Mouse (Mus musculus) heart, embryonic 15.5 days (tissue): Measurements from ENCODE around the gene Ctsc. TPM values are rescaled to one million over a fixed set of nuclear protein-coding genes. Genes with fewer than 3 reads are reported as not detected.
"Not testable (repeated sequence)": the region's sequence is repeated elsewhere in the genome, so short reads cannot be mapped to it uniquely, and the experiment has no call there.

ENCODE experiments used
- ATAC-seq: fragments of 200-750 bp; cut with Nextera tagmentation; replicated peaks from 2 replicates; pipeline ENCODE4 v1.8.0; 2017; ENCODE audit warnings: low read depth, moderate TSS enrichment; ENCODE audit not compliant: insufficient number of reproducible peaks, insufficient read depth, low FRiP score
- H3K27ac ChIP-seq: fragments of 300-500 bp; sonication (generic); 2 replicates; pipeline ENCODE4 v1.5.1; 2015; ENCODE audit warnings: mild to moderate bottlenecking, inconsistent platforms
- H3K27me3 ChIP-seq: fragments of 300-500 bp; sonication (generic); 2 replicates; pipeline ENCODE4 v1.6.1; 2015; ENCODE audit warnings: inconsistent platforms
- H3K36me3 ChIP-seq: fragments of 300-500 bp; sonication (generic); 2 replicates; pipeline ENCODE4 v1.6.1; 2015; ENCODE audit warnings: mild to moderate bottlenecking, inconsistent platforms
- H3K4me1 ChIP-seq: fragments of 300-500 bp; sonication (generic); replicated peaks from 2 replicates; pipeline ENCODE4 v1.6.1; 2015; ENCODE audit warnings: inconsistent platforms
- H3K4me2 ChIP-seq: fragments of 300-500 bp; sonication (generic); 2 replicates; pipeline ENCODE4 v1.6.1; 2015; ENCODE audit warnings: inconsistent platforms, mild to moderate bottlenecking, moderate library complexity
- H3K4me3 ChIP-seq: fragments of 300-500 bp; sonication (generic); 2 replicates; pipeline ENCODE4 v1.5.1; 2015; ENCODE audit warnings: mild to moderate bottlenecking, inconsistent platforms
- H3K9ac ChIP-seq: fragments of 300-500 bp; sonication (generic); 2 replicates; pipeline ENCODE4 v1.6.1; 2015; ENCODE audit warnings: mild to moderate bottlenecking, inconsistent platforms
- H3K9me3 ChIP-seq: fragments of 300-500 bp; sonication (generic); replicated peaks from 2 replicates; pipeline ENCODE4 v1.6.1; 2016; ENCODE audit warnings: inconsistent platforms
- WGBS: fragments of 180-500 bp; shearing (Covaris S2); methylation state at CpG from one replicate; pipeline ENCODE4 v1.1.7; 2015; ENCODE audit warnings: mixed read lengths; 5-methylcytosine and 5-hydroxymethylcytosine counted together
- polyA plus RNA-seq: library from polyadenylated mRNA; unstranded; fragments of >200 nt; fragmentation: Nextera tagmentation; extraction: Ambion mirVana; gene quantifications from 2 replicates; pipeline ENCODE4 v1.2.1, GENCODE M21; 2015

The Ctsc gene
- 35.6 and 50.5 TPM in 2 replicates for polyA plus RNA-seq

GRCm38 (mm10) chr7:88277858-88278627, at the start of gene Ctsc:
TSS of gene Ctsc (plus strand) at chr7:88278085.
- peak within 1 kb of the TSS; percentile 78 for H3K27ac ChIP-seq
- H3K9ac ChIP-seq = peak within 1 kb of the TSS; percentile 72
- 1% methylated on average over 34 of the region's 34 CpGs for WGBS

DNA sequence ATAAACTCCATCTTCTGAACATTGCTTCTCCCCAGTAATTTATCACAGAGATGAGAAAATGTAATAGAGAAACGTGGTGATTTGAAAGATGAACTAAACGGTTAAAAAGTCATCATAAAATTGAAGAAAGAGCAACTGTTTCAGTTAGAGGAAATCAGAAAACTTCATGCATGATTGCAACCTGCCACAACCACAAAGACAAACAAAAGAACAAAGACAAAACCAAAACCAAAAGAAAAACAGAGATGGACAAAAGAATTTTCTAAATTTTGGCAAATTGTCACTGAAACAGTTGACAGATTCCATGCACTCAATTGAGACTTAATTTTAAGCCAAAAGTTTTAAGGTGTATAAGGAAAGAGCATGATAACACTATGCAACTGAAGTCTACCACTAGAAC, 48.8 kb upstream of the Ctsc start:
- Histone ChIP-seq H3K4me2 (no peak overlapping the region), H3K36me3 (no peaks in the 10 kb centered on the region), H3K27ac (no peak overlapping the region), H3K9me3 (no peaks in the 10 kb centered on the region), H3K4me3 (no peak overlapping the region), H3K9ac (no peak overlapping the region), H3K27me3 (no peaks in the 10 kb centered on the region), H3K4me1 (no peaks in the 10 kb centered on the region)
- 52% methylated on average over 2 of the region's 2 CpGs for WGBS
- ATAC-seq = no peak

More at GRCm38 (mm10) chr7:88277858-88278627, at the start of gene Ctsc:
- Histone ChIP-seq H3K36me3 (no peaks in the 10 kb centered on the region), H3K4me1 (peaks cover 12% of the 10 kb centered on the region), H3K27me3 (no peaks in the 10 kb centered on the region), H3K4me3 (peak within 1 kb of the TSS; percentile 73), H3K9me3 (no peaks in the 10 kb centered on the region), H3K4me2 (peak within 1 kb of the TSS; percentile 94)
- peak; percentile 91 for ATAC-seq

GRCm38 (mm10) chr7:88230121-88230520, 47.8 kb upstream of the Ctsc start:
- Histone ChIP-seq H3K4me1 (no peaks in the 10 kb centered on the region), H3K27me3 (no peaks in the 10 kb centered on the region), H3K4me3 (no peak overlapping the region), H3K36me3 (no peaks in the 10 kb centered on the region), H3K27ac (no peak overlapping the region), H3K9ac (no peak overlapping the region), H3K4me2 (no peak overlapping the region), H3K9me3 (no peaks in the 10 kb centered on the region)
- WGBS = 80% methylated on average over 4 of the region's 4 CpGs
- ATAC-seq = no peak

DNA sequence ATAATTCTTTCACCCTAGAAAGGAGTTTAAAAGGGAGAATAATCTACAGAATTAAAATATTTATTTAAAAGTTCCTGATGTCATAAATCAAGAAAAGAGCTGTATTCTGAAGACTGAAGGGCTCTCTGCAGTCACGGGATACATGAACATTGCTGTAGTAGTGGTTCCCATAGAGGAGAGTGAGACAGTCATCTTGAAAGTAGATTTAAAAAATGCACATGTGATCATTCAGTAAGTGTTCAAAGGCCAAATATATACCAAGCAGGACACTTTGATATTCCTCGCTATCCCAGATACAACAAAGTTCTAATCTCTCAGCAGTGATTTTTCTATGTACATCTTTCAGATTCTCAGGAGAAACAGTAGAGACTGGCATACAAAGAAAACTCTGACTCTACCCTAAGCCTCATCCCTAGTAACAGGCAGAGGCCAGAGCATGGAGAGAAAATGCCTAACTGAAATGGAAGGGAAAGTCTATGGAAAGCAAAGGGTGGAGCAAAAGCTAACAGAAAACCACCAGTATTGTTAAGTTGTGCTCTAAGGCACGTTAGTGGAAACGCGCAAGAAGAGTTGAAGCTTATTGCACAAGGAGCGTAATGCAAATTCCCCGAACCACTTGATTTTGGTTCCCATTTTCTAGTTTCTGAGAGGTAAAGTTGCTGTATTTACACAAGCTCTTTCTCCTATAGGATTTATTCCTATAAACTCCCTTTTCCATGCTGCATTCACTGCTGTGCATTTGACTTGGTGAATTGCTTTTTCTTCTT, 46.9 kb upstream of the Ctsc start:
- ATAC-seq = no peak
- H3K36me3 ChIP-seq = no peaks in the 10 kb centered on the region
- H3K27ac ChIP-seq = no peak overlapping the region
- H3K9ac ChIP-seq = no peak overlapping the region
- no peaks in the 10 kb centered on the region for H3K27me3 ChIP-seq
- no peaks in the 10 kb centered on the region for H3K9me3 ChIP-seq
- no peaks in the 10 kb centered on the region for H3K4me1 ChIP-seq
- 85% methylated on average over 7 of the region's 7 CpGs for WGBS
- no peak overlapping the region for H3K4me3 ChIP-seq
- H3K4me2 ChIP-seq = no peak overlapping the region

DNA sequence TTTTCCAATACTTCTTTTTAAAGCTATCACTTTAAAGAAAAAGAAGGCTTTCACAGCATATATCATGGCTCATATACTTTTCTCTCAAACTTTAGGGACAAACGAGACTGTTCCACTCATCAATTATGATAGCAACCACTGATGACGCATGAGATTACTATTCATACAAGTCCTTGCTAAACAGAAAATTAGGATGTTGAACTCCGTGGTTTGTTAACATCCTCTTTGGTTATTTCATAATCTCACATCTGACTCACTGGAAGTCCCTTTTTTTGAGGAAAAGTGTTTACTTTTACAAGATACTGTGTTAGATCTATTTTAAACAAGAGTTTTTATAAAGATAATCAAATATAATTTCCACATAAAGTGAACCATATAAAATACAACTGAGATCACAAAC, 34.8 kb upstream of the Ctsc start:
- Histone ChIP-seq H3K4me2 (no peak overlapping the region), H3K27me3 (no peaks in the 10 kb centered on the region), H3K27ac (no peak overlapping the region), H3K4me3 (no peak overlapping the region), H3K4me1 (no peaks in the 10 kb centered on the region), H3K36me3 (no peaks in the 10 kb centered on the region), H3K9me3 (no peaks in the 10 kb centered on the region), H3K9ac (no peak overlapping the region)
- no peak for ATAC-seq
- WGBS = 60% methylated on average over 3 of the region's 3 CpGs

GRCm38 (mm10) chr7:88244462-88244861, 33.4 kb upstream of the Ctsc start:
- H3K4me3 ChIP-seq = no peak overlapping the region
- no peak overlapping the region for H3K4me2 ChIP-seq
- H3K9ac ChIP-seq = no peak overlapping the region
- no peaks in the 10 kb centered on the region for H3K4me1 ChIP-seq
- no peak overlapping the region for H3K27ac ChIP-seq
- no peak for ATAC-seq
- no peaks in the 10 kb centered on the region for H3K27me3 ChIP-seq
- H3K36me3 ChIP-seq = no peaks in the 10 kb centered on the region
- H3K9me3 ChIP-seq = no peaks in the 10 kb centered on the region

DNA sequence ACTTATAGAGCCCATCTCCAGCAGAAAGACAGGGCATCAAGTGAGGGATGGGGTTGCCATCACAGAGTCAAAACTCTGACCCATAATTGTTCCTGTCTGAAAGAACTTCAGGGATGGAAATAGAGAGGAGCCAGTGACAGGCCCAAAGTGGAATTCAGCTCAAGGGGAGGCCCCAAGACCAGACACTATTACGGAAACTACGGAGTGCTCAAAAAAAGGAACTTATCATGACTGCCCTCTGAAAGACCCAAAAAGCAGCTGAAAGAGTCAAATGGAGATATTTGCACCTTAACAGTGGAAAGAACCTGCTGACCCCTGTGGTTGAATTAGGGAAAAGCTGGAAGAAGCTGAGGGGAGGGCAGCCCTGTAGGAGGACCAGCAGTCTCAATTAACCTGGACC, 27.5 kb upstream of the Ctsc start:
- not testable (repeated sequence) for H3K36me3 ChIP-seq, H3K9ac ChIP-seq, H3K4me3 ChIP-seq, H3K27me3 ChIP-seq, H3K4me1 ChIP-seq, H3K4me2 ChIP-seq, H3K27ac ChIP-seq, ATAC-seq, H3K9me3 ChIP-seq
- 72% methylated on average over 2 of the region's 2 CpGs for WGBS

DNA sequence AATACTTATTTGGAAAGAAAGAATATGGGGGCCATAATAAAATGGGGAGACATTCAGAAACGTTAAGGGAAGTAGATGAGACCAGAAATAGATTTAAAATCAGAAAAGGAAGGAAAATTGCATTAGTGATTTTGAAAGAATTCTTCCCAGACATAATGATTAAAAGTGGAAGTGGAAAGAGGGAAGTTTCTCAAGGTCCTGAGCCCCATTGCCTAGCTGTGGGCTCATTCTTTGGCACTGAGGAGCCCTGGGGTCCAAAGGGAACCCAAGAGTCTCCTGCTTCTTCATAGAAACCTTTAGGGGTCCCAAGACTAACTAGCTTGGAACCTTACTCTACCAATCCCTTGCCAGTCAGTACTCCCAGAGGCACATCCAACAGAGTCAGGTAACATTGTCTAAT, 26.4 kb upstream of the Ctsc start:
- H3K36me3 ChIP-seq = no peaks in the 10 kb centered on the region
- H3K4me3 ChIP-seq = no peak overlapping the region
- H3K9ac ChIP-seq = no peak overlapping the region
- no peaks in the 10 kb centered on the region for H3K27me3 ChIP-seq
- H3K4me1 ChIP-seq = no peaks in the 10 kb centered on the region
- WGBS = 33% methylated on average over 1 of the region's 1 CpGs
- H3K27ac ChIP-seq = no peak overlapping the region
- no peak overlapping the region for H3K4me2 ChIP-seq
- ATAC-seq = no peak
- H3K9me3 ChIP-seq = no peaks in the 10 kb centered on the region

DNA sequence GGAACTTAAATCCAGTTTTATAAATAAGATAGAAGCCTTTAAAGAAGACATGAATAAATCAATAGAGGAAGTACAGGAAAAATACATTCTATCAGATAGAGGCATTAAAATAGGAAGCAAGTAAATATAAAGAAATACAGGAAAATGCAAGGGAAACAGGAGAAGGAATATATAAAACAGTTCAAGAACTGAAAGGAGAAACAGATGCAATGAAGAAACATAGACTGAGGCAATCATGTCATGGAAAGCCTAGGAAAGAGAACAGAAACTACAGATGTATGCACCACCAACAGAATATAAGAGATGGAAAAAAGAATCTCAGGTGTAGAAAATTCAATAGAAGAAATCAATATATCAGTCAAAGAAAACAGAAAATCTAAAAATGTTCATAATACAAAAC, 25.8 kb upstream of the Ctsc start:
- H3K4me2 ChIP-seq = no peak overlapping the region
- no peaks in the 10 kb centered on the region for H3K27me3 ChIP-seq
- no peak overlapping the region for H3K4me3 ChIP-seq
- no peak for ATAC-seq
- H3K27ac ChIP-seq = no peak overlapping the region
- no peaks in the 10 kb centered on the region for H3K36me3 ChIP-seq
- H3K9ac ChIP-seq = no peak overlapping the region
- H3K9me3 ChIP-seq = no peaks in the 10 kb centered on the region
- no peaks in the 10 kb centered on the region for H3K4me1 ChIP-seq

DNA sequence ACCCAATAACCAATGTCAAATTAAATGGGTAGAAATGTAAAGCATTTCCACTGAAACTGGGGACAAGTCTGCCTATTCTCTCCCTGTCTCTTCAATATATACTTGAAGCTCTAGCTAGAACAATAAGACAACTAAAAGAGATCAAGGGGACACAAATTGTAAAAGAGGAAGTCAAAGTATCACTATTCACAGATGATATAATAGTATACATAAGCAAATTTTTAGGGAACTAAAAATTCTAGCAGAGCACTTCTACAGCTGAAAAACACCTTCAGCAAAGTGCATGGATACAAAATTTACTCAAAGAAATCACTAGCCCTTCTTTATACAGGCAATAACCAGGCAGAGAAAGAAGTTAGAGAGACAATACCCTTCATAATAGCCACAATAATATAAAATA, 23.0 kb upstream of the Ctsc start:
- H3K27ac ChIP-seq = no peak overlapping the region
- H3K27me3 ChIP-seq = no peaks in the 10 kb centered on the region
- H3K4me2 ChIP-seq = no peak overlapping the region
- H3K4me1 ChIP-seq = no peaks in the 10 kb centered on the region
- H3K9ac ChIP-seq = no peak overlapping the region
- ATAC-seq = no peak
- H3K4me3 ChIP-seq = no peak overlapping the region
- H3K9me3 ChIP-seq = no peaks in the 10 kb centered on the region
- no peaks in the 10 kb centered on the region for H3K36me3 ChIP-seq

DNA sequence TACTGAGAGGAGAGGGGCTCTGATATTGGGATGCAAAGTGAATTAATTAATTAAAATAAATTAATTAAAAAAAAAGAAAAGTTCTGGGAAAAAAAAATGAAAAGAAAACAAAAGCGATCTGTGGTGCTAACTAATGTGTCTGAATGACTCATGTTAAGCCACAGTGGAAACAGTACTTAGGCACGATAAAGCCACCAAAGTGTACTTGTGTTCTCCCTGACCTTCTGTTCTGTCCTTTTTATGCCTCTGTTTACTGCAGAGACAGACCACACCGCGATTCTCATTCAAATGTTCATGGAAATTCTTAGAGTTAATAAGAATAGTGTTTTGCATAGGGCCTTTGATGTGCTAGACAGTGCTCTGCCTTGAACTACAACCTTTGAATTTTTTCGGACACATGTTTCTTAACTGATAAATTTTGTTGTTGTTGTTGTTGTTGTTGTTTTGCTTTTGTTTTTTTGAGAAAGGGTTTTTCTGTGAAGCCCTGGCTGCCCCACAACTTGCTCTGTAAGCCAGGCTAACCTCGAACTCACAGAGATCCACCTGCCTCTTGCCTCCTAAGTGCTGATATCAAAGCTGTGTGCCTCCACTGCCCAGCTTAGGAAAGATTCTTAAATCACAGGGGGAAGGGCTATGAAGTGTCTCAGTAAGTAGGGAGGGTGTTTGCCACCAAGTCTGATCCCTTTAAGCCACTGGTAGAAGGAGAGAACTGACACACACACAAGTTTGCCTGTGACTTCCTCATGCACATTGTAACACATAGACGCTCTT, 18.5 kb upstream of the Ctsc start:
- WGBS = 64% methylated on average over 7 of the region's 7 CpGs
- Histone ChIP-seq H3K4me1 (no peaks in the 10 kb centered on the region), H3K36me3 (no peaks in the 10 kb centered on the region), H3K9ac (no peak overlapping the region), H3K27me3 (no peaks in the 10 kb centered on the region), H3K27ac (no peak overlapping the region), H3K4me3 (no peak overlapping the region), H3K9me3 (no peaks in the 10 kb centered on the region), H3K4me2 (no peak overlapping the region)
- no peak for ATAC-seq
